19 mouse cellular contexts compared by ENCODE assay signal in the genomic region with DNA sequence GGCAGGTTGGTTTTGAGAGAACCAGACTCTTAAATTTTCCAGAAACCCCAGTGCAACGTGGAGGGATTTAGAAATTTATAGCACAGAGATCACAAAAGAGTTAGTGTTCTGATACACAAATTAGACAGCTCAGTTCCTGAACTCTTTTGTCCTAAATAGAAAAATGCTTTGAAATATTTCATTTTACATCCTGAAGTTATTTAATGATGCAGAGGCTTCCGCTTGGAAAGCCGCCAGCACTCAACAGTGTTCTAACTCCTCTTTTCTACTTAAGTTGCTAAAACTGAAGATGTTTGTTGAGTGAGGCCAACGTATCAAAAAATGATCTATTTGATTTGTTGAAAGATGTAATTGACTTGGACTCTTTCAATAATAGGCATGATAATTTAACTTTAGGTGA.
"Had no signal": no experiment of that assay in that cellular context is flagged by ENCODE, and none has a peak within 500 bp of the region (broad histone marks: within the 10 kb centered on the region; RNA-seq: fewer than 3 reads in every experiment).

No protein-coding gene starts in this region.

- H3K36me3 ChIP-seq: intestine, embryonic 15.5 days; limb, embryonic 12.5 days; limb, embryonic 15.5 days; lung, embryonic 15.5 days had no signal

- H3K4me2 ChIP-seq: intestine, embryonic 15.5 days; limb, embryonic 12.5 days; limb, embryonic 15.5 days; liver, embryonic 11.5 days; lung, embryonic 15.5 days; midbrain, embryonic 11.5 days had no signal

- H3K9ac ChIP-seq: intestine, embryonic 15.5 days; limb, embryonic 12.5 days; limb, embryonic 15.5 days; liver, embryonic 14.5 days; liver, postnatal 0 days; lung, embryonic 15.5 days had no signal

- H3K9me3 ChIP-seq: intestine, embryonic 15.5 days; limb, embryonic 12.5 days; limb, embryonic 15.5 days; lung, embryonic 15.5 days had no signal

- H3K4me1 ChIP-seq: intestine, embryonic 15.5 days; limb, embryonic 15.5 days had no signal

- ATAC-seq: intestine, embryonic 15.5 days; liver, postnatal 0 days had no signal

- H3K4me3 ChIP-seq: intestine, embryonic 15.5 days; limb, embryonic 12.5 days; limb, embryonic 15.5 days; lung, embryonic 15.5 days had no signal

- H3K27ac ChIP-seq: intestine, embryonic 15.5 days; limb, embryonic 12.5 days; limb, embryonic 15.5 days; liver, embryonic 14.5 days; lung, embryonic 15.5 days; stomach, postnatal 0 days had no signal

- DNase-seq: left cerebral cortex, postnatal 4 days; liver, postnatal 0 days; lung, postnatal 10 days; lung, postnatal 36 days; midbrain, embryonic 14.5 days; right cerebral cortex, adult 18-20 months; right cerebral cortex, postnatal 14 days; right cerebral cortex, postnatal 4 days; thymus, adult 2 months; thymus, postnatal 14 days; thymus, postnatal 4 days had no signal

- H3K27me3 ChIP-seq: intestine, embryonic 15.5 days; limb, embryonic 12.5 days; limb, embryonic 15.5 days; lung, embryonic 15.5 days had no signal
